Mouse (Mus musculus): ENCODE results near the gene Snrpd3.
"Not testable (repeated sequence)": the region's sequence is repeated elsewhere in the genome, so short reads cannot be mapped to it uniquely, and the experiment has no call there.

Gene Snrpd3

GRCm38 (mm10) chr10:75501641-75502040 is 15.7 kb upstream of the Snrpd3 start:
- DNase-seq (ENCODE audit: low spot score in 2 of 2), result no peak

- DNase-seq (ENCODE audit: low spot score in 2 of 2), result no peak
Measured at GRCm38 (mm10) chr10:75503692-75504091, 13.7 kb upstream of the Snrpd3 start.

DNA sequence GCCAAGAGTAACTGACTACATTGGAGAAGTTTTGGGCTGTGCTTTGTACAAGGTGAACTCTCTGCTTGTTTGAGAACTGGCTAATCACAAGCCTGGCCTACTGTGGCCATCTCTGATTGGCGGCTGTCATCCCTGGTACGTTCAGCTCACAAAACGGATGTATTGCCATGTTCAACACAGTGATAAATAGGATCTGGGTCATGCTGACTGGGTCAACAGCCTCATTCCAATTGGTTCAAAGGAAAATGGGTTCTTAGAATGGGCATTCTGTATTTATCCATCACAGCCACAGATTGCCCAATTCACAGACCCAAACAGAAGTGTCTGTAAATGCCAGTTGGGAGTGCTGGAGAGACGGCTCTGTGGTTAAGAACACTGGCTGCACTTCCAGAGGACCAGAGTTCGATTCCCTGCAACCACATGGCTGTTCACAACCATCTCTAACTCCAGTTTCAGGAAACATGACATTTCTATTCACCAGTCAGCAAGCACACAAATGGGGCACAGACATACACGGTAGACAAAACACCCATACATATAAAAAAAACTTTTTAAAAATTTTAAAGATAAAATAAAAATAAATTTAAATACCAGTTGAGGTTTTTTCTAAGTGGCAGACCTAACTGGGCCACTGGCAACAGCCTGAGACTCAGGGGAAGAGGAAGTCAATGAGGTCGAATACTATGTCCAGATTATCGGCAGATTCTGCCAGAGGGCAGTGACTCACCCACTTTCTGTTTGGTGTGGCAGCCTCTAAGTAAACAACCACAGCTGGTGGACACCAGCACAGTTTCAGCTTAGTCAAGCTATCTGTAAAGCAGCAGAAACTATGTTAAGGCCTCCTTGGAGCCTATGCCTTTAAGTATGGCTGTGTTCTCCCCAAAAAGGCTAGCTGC is 12.9 kb upstream of the Snrpd3 start:
- no peak for DNase-seq (ENCODE audit: low spot score in 2 of 2)

DNA sequence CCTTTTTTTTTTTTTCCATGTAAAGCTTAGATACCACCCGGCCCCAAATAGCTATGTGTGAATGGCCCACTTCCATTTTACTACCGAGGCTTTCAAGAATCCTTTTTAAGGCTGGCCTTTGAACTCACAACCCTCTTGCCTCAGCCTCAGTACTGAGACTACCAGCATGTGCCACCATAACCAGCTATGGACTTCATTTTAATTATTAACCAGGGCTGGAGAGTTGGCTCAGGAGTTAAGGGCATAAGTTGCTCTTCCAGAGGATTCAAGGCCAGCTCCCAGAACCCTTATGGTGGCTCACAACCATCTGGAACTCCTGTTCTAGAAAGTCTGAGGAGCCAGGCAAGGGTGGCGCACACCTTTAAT is 12.2 kb upstream of the Snrpd3 start:
- no peak for DNase-seq (ENCODE audit: low spot score in 2 of 2)

DNA sequence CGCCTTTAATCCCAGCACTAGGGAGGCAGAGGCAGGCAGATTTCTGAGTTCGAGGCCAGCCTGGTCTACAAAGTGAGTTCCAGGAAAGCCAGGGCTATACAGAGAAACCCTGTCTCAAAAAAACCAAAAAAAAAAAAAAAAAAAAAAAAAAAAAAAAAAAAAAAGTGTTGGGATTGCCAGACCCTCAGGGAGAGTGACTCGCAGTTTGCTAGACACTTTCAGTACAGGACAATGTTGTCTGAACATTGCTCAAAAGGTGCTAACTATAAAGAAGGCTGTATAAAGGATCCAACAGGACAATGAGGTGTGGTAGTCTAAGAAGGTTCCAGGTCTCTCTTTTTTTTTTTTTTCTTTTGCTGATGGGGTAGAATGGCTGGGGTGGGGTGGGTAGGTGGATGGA is 11.4 kb upstream of the Snrpd3 start:
- DNase-seq (ENCODE audit: low spot score in 2 of 2), result not testable (repeated sequence)

- DNase-seq (ENCODE audit: low spot score in 2 of 2), result no peak
Measured at GRCm38 (mm10) chr10:75510446-75510845, 6.9 kb upstream of the Snrpd3 start.

DNA sequence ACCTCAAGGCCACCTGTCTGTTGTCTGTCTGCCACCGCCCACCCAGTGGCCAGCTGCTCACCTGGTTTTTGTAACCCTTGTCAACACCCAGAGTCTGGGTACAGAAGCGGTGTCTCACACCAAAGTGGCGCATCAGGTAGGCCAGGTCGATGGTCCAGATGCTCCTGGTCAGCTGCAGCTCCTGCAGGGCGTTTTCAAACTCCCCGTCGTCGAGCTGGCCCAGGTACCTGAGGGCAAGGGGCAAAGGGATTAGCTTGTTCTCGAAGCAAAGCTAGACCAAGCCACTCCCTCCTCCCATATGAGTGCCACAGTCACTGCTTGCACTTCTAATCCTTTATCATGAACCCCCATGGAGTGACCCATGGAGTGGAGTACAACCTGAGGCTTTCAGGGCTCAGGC is 6.3 kb upstream of the Snrpd3 start:
- DNase-seq (ENCODE audit: low spot score in 2 of 2), result no peak

GRCm38 (mm10) chr10:75511897-75512296 is 5.5 kb upstream of the Snrpd3 start:
- no peak for DNase-seq (ENCODE audit: low spot score in 2 of 2)

GRCm38 (mm10) chr10:75512796-75513195 is 4.6 kb upstream of the Snrpd3 start:
- DNase-seq (ENCODE audit: low spot score in 2 of 2), result no peak

- DNase-seq (ENCODE audit: low spot score in 2 of 2), result no peak
Measured at GRCm38 (mm10) chr10:75513306-75514067, 3.9 kb upstream of the Snrpd3 start.

- no peak for DNase-seq (ENCODE audit: low spot score in 2 of 2)
Measured at GRCm38 (mm10) chr10:75514361-75514760, 3.0 kb upstream of the Snrpd3 start.

- DNase-seq (ENCODE audit: low spot score in 2 of 2), result no peak
Measured at GRCm38 (mm10) chr10:75515216-75516037, 1.9 kb upstream of the Snrpd3 start.

DNA sequence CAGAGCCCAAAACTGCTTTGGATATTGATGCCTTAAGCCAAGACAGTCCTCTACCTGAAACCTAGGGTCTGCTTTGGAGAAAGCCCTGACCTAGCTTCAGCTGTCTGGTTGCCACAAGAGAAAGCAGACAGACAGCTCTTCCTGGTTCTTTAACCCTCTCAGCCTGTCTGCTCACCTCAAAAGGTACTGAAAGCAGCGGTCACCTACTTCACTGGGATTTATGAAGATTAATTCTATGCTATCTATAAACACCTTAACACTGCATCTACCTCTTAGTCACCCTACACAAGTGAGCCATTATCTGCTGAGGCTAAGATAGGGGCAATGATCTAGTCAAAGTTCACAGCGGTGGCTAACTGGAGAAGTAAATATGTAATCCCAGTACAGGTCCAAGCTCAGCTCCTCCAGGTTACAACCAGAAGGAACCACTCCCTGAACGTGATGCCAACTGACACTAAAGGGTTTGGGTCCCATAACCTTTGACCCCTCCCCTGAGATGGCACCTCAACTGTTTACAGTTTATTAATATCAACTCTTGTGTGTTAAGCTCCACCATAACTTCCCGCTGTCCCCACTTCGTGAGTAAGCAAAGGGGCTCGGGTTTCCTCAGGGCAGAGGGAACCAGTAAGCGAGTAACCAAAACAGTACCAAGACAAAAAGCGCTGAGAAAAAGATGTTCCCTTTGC is 1.2 kb upstream of the Snrpd3 start:
- DNase-seq (ENCODE audit: low spot score in 2 of 2), result no peak

DNA sequence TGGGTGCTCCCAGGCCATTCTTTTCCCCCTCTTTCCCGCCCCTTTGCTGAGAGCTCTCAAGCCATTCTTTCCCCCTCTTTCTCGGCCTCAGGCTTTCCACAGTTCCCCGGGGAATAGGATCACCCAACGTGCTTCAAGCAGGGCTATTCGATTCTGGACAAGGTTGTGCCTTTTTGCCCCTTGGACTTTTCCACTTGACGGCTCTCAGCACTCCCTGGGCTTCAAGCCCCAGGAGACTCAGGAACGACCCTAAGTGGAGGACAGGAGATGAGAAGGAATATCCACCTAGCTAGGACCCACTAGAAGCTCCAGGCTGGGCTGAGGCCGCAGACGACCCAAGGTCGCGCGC is 653 bp upstream of the Snrpd3 start:
- peak; percentile 13 to 16 for DNase-seq (ENCODE audit: low spot score in 2 of 2)

DNA sequence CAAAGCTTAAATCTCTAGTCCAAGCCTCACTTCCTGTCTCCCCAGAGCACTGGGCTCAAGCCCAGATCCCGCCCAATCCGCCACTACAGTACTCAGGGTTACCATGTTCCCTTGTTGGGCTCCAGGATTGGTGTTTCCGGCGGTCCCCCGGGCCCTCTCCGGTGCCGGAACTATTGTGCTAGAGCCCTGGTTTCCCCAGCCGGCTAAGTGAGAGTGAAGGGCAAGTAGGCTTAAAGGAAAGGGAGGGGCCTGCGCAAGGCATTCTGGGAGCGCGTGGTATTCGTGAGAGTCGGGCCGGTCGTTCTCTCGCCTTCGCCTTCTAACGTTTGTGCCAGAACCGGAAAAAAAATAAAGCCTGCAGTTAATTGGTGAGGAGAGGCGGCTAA is 400 bp downstream of the Snrpd3 start, which contains the start of gene Gucd1:
Gucd1 (minus strand) TSS at position 215 of the 386 bp plus-strand sequence.
- DNase-seq (ENCODE audit: low spot score in 2 of 2), result peak; percentile 97 to 98

DNA sequence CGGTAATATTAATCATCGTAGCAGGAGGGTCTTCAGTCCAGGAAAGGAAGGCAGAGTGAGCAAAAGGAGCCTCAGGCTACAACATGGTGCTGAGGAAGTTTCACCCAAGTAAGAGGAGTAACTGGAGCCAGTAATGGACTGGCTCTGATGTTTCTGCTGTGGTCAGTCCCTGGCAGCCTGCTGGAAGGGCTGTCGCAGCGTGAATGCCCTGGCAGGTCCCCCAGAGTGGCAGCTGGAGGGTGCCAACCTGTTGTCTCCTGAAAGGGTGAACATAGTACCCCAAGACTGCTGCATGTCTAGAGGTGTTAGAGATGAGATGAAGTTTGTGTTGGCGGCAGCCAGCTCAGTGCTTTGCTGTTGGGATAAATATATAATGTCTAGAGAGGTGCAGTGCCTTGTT is 3.2 kb downstream of the Snrpd3 start:
- no peak for DNase-seq (ENCODE audit: low spot score in 2 of 2)

- no peak for DNase-seq (ENCODE audit: low spot score in 2 of 2)
Measured at GRCm38 (mm10) chr10:75521643-75522042, 4.3 kb downstream of the Snrpd3 start.

DNA sequence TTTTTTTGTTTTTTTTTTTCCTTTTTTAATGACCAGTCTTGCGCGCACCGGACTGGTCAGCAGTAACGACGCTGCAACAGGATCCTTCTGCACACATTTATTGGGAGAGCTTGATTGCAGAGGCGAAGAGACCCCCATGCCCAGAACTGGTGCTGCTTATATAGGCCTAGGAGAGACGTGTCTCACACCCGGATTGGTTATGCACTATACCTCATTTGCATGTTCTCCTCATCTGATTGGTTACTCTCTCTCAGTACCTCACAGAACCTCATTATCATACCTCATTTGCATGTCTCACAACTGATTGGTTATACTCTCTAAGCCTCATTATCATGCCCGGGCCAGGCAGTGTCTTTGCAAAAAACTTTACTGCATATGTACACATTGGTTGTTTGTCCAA is 8.1 kb downstream of the Snrpd3 start:
- DNase-seq (ENCODE audit: low spot score in 2 of 2), result not testable (repeated sequence)

GRCm38 (mm10) chr10:75530322-75530721 is 13.0 kb downstream of the Snrpd3 start:
- DNase-seq (ENCODE audit: low spot score in 2 of 2), result no peak

DNA sequence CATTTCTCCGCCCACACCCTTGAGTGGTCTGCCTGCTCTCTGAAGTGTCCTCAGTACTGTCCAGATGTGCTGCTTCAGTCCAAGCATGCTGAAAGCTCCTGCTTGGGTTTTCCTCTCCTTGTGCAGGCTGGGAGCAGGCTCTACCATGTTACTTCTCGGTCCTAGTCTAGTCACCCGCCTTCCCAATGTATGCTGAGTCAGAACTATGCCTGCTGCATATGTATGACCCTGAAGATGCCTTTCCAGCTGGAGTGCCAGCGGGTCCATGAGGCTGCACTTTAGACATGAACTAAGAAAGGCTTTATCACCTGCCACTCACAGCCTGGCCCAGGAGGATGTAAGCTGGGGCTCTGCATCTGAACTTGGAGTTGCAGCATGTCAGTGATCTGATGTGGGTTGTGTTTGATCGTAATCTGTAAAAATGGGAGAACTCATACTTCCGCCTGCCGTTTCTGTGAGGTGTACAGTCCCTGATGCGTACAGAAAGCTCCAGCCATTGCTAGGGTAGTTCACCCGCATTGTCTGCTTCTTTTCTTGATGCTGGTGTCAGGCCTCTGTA is 14.3 kb downstream of the Snrpd3 start:
- DNase-seq (ENCODE audit: low spot score in 2 of 2), result no peak

DNA sequence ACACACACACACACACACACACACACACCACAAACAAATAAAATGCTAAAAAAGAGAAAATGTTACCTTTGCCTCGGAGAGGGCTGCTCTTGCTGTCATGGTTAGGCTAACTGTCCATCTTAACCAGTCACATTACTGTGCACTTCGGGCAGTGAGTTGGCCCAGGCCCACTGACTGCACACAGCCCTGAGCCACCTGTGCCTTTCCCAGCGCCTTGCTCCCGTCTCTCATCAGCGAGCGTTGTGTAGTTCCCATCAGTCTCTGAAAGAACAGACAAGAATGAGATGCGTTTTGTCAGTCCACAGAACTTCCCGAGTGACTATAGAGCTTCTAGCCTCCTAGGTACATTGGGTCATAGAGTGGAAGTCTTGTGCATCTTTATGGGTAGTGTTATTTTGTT is 16.9 kb downstream of the Snrpd3 start:
- DNase-seq (ENCODE audit: low spot score in 2 of 2), result no peak

Data from frontal cortex, postnatal 25 days (tissue).